Mouse (Mus musculus) cortical plate, adult 2 months (tissue): ENCODE measurements around the gene Nrip1.

ENCODE experiments used
- CTCF ChIP-seq: fragments of 200-500 bp; IDR thresholded peaks from 2 replicates; pipeline ENCODE4 v1.5.1; 2011; ENCODE audit warnings: mild to moderate bottlenecking, control low read depth, low read length; ENCODE audit not compliant: insufficient read depth; ENCODE audit errors: extremely low read depth
- POLR2A ChIP-seq: fragments of 200-500 bp; IDR thresholded peaks from 2 replicates; pipeline ENCODE4 v1.6.1; 2011; ENCODE audit warnings: mild to moderate bottlenecking, low read length, control low read depth; ENCODE audit not compliant: insufficient read depth; ENCODE audit errors: extremely low read depth

GRCm38 (mm10) chr16:76306446-76306845 lies 67.2 kb downstream of the Nrip1 start:
- TF ChIP-seq CTCF (no peak), POLR2A (no peak)
